Mouse (Mus musculus): Measurements from ENCODE around the gene Setd5. TPM values are rescaled to one million over a fixed set of nuclear protein-coding genes. Genes with fewer than 3 reads are reported as not detected.

Setd5 gene
- total and polyA plus RNA-seq, 3 experiments, result 14.6 to 33.5 (median 31.1) TPM

- H3K9ac ChIP-seq (ENCODE audit: low read depth, low read length), result no peak overlapping the region
- peak overlapping the region; percentile 84 for H3K4me3 ChIP-seq
- H3K27me3 ChIP-seq (ENCODE audit: control insufficient read depth, insufficient read depth, low read length), result no peaks in the 10 kb centered on the region
- TF ChIP-seq EP300 (IDR thresholded peaks at IDR 0.05; ENCODE audit: insufficient read depth, low read depth, low read length) (no peak), POLR2A (IDR thresholded peaks at IDR 0.05; ENCODE audit: insufficient read depth, low read depth, low read length) (no peak), CTCF (IDR thresholded peaks at IDR 0.05) (no peak)
- WGBS, result 42% methylated on average over 15 of the region's 15 CpGs
- H3K27ac ChIP-seq, result no peak overlapping the region
- H3K4me1 ChIP-seq (ENCODE audit: control insufficient read depth, insufficient read depth, low read length), result peaks cover 2% of the 10 kb centered on the region
- intact Hi-C loops (cut with DNase I), result loop anchor here (5.0 kb wide), 2 partner anchors 190 to 260 kb away; partner anchors contain the start of genes Brpf1 and Mtmr14
- no peaks in the 10 kb centered on the region; the same call in 1 of the 2 replicates for H3K36me3 ChIP-seq (ENCODE audit: control insufficient read depth, insufficient read depth, low read length)
- no peaks in the 10 kb centered on the region for H3K79me2 ChIP-seq (replicated peaks; ENCODE audit: control insufficient read depth, insufficient read depth, low read length)
- no peak for DNase-seq
Measured at GRCm38 (mm10) chr6:113047016-113047746, 30.0 kb upstream of the Setd5 start.

- TF ChIP-seq CTCF (IDR thresholded peaks at IDR 0.05) (no peak), EP300 (IDR thresholded peaks at IDR 0.05; ENCODE audit: insufficient read depth, low read depth, low read length) (no peak), POLR2A (IDR thresholded peaks at IDR 0.05; ENCODE audit: insufficient read depth, low read depth, low read length) (no peak)
- no peaks in the 10 kb centered on the region for H3K79me2 ChIP-seq (replicated peaks; ENCODE audit: control insufficient read depth, insufficient read depth, low read length)
- no peak overlapping the region for H3K27ac ChIP-seq
- intact Hi-C loops (cut with DNase I), result loop anchor here (5.0 kb wide), 2 partner anchors 189 to 259 kb away; partner anchors contain the start of genes Brpf1 and Mtmr14
- no peak overlapping the region for H3K9ac ChIP-seq (ENCODE audit: low read depth, low read length)
- H3K27me3 ChIP-seq (ENCODE audit: control insufficient read depth, insufficient read depth, low read length), result no peaks in the 10 kb centered on the region
- H3K4me3 ChIP-seq, result no peak overlapping the region
- no peak for DNase-seq
- H3K36me3 ChIP-seq (ENCODE audit: control insufficient read depth, insufficient read depth, low read length), result no peaks in the 10 kb centered on the region; the same call in 1 of the 2 replicates
- H3K4me1 ChIP-seq (ENCODE audit: control insufficient read depth, insufficient read depth, low read length), result peaks cover 2% of the 10 kb centered on the region
- WGBS, result 96% methylated on average over 2 of the region's 2 CpGs
Measured at GRCm38 (mm10) chr6:113048371-113048770, 28.8 kb upstream of the Setd5 start.

GRCm38 (mm10) chr6:113049159-113049558, 28.0 kb upstream of the Setd5 start:
- no peaks in the 10 kb centered on the region for H3K27me3 ChIP-seq (ENCODE audit: control insufficient read depth, insufficient read depth, low read length)
- H3K9ac ChIP-seq (ENCODE audit: low read depth, low read length), result no peak overlapping the region
- H3K4me1 ChIP-seq (ENCODE audit: control insufficient read depth, insufficient read depth, low read length), result peaks cover 2% of the 10 kb centered on the region
- 78% methylated on average over 3 of the region's 3 CpGs for WGBS
- no peak overlapping the region for H3K27ac ChIP-seq
- no peaks in the 10 kb centered on the region for H3K79me2 ChIP-seq (replicated peaks; ENCODE audit: control insufficient read depth, insufficient read depth, low read length)
- no peaks in the 10 kb centered on the region; the same call in 1 of the 2 replicates for H3K36me3 ChIP-seq (ENCODE audit: control insufficient read depth, insufficient read depth, low read length)
- H3K4me3 ChIP-seq, result no peak overlapping the region
- TF ChIP-seq POLR2A (IDR thresholded peaks at IDR 0.05; ENCODE audit: insufficient read depth, low read depth, low read length) (no peak), CTCF (IDR thresholded peaks at IDR 0.05) (no peak), EP300 (IDR thresholded peaks at IDR 0.05; ENCODE audit: insufficient read depth, low read depth, low read length) (no peak)
- intact Hi-C loops (cut with DNase I), result loop anchor here (5.0 kb wide), 2 partner anchors 188 to 258 kb away; partner anchors contain the start of genes Brpf1 and Mtmr14
- DNase-seq, result no peak

- DNase-seq, result no peak
- intact Hi-C loops (cut with DNase I), result no loop called here
- no peaks in the 10 kb centered on the region; the same call in 1 of the 2 replicates for H3K36me3 ChIP-seq (ENCODE audit: control insufficient read depth, insufficient read depth, low read length)
- TF ChIP-seq CTCF (IDR thresholded peaks at IDR 0.05) (no peak), POLR2A (IDR thresholded peaks at IDR 0.05; ENCODE audit: insufficient read depth, low read depth, low read length) (no peak), EP300 (IDR thresholded peaks at IDR 0.05; ENCODE audit: insufficient read depth, low read depth, low read length) (no peak)
- H3K27me3 ChIP-seq (ENCODE audit: control insufficient read depth, insufficient read depth, low read length), result no peaks in the 10 kb centered on the region
- no peaks in the 10 kb centered on the region for H3K4me1 ChIP-seq (ENCODE audit: control insufficient read depth, insufficient read depth, low read length)
- 36% methylated on average over 3 of the region's 3 CpGs for WGBS
- no peaks in the 10 kb centered on the region for H3K79me2 ChIP-seq (replicated peaks; ENCODE audit: control insufficient read depth, insufficient read depth, low read length)
- H3K4me3 ChIP-seq, result no peak overlapping the region
- no peak overlapping the region for H3K9ac ChIP-seq (ENCODE audit: low read depth, low read length)
- no peak overlapping the region for H3K27ac ChIP-seq
Measured at GRCm38 (mm10) chr6:113052972-113053371, 24.2 kb upstream of the Setd5 start.

- TF ChIP-seq POLR2A (IDR thresholded peaks at IDR 0.05; ENCODE audit: insufficient read depth, low read depth, low read length) (no peak), EP300 (IDR thresholded peaks at IDR 0.05; ENCODE audit: insufficient read depth, low read depth, low read length) (no peak), CTCF (IDR thresholded peaks at IDR 0.05) (no peak)
- peaks cover 3% of the 10 kb centered on the region for H3K36me3 ChIP-seq (ENCODE audit: control insufficient read depth, insufficient read depth, low read length)
- H3K27ac ChIP-seq, result no peak overlapping the region
- DNase-seq, result no peak
- 72% methylated on average over 6 of the region's 6 CpGs for WGBS
- H3K27me3 ChIP-seq (ENCODE audit: control insufficient read depth, insufficient read depth, low read length), result no peaks in the 10 kb centered on the region
- H3K4me3 ChIP-seq, result no peak overlapping the region
- no peaks in the 10 kb centered on the region for H3K79me2 ChIP-seq (replicated peaks; ENCODE audit: control insufficient read depth, insufficient read depth, low read length)
- H3K9ac ChIP-seq (ENCODE audit: low read depth, low read length), result no peak overlapping the region
- intact Hi-C loops (cut with DNase I), result no loop called here
- H3K4me1 ChIP-seq (ENCODE audit: control insufficient read depth, insufficient read depth, low read length), result no peaks in the 10 kb centered on the region
Measured at GRCm38 (mm10) chr6:113054552-113055107, 22.5 kb upstream of the Setd5 start.

All from heart, adult 2 months (tissue).